Mouse (Mus musculus): ENCODE measurements around the gene Stmnd1.
"Not testable (repeated sequence)": the region's sequence is repeated elsewhere in the genome, so short reads cannot be mapped to it uniquely, and the experiment has no call there.

The Stmnd1 gene

DNA sequence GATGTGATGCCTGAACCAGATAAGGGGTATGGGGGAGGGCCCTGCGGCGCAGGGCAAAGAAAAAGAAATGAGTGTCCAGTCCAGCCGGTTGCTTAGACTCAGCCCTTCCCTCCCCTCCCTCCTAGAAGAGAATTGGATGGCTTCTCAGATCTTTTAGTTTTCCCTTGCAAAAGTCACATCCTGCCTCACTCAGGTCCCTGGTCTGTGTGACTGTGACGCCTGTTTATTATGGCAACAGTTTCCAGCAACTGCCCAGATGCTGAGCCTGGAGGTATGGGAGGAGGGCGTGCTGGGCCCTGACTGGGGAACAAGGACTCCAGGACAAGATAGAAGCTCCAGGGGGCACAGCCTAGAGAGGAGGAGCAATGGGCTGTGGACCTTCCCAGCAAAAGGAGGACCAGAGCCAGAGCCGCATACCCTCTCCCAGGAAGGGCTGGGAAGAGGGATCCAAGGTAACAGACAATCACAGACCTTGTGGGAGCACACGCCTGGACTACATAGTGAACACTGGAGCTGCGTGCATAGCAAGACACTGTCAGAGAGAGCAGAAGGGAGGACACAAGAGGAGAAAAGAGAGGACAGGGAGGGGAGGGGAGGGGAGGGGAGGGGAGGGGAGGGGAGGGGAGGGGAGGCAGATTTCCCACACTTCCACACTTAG, at the start of gene Stmnd1:
TSS of gene Stmnd1 (plus strand) at position 269 of the 658 bp plus-strand sequence.
- DNase-seq: no peak

DNA sequence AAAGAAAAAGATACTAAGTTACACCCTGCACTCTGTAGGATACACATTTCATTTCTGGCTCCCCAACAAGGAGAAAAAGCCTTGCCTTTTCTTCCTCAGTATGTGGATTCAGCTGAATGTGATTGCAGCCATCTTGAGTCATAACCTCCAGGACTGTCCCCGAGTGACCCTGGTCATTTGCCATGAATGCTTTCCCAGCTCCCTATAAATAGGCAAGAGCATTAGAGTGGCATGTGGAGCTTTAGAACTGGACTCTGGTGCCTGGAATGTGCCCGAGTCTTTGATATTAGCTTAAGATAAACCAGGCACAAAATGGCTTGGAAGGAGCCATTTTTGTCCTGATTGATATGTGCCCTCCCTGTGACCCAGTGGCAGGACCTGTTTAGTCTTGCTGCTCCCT, 46.6 kb upstream of the Stmnd1 start:
- DNase-seq: no peak

DNA sequence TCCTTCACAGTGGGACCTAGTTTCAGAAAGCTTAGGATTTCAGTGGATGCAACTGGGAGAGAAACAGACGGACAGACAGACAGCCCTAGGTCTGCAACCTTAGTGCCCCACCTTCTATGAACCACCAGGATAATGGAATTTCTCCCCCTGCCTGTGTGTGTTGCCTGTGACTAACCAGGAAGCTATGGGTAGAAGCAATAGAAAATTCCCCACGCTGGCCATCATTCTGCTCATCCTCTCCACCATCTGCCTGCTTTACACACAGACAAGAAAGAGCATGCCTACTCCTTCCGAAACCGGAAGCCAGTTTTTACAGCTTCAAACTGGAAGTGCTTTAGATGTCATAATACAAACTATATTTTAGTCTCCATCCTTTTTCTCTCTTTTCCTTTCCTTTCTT, 46.0 kb upstream of the Stmnd1 start:
- DNase-seq: no peak

DNA sequence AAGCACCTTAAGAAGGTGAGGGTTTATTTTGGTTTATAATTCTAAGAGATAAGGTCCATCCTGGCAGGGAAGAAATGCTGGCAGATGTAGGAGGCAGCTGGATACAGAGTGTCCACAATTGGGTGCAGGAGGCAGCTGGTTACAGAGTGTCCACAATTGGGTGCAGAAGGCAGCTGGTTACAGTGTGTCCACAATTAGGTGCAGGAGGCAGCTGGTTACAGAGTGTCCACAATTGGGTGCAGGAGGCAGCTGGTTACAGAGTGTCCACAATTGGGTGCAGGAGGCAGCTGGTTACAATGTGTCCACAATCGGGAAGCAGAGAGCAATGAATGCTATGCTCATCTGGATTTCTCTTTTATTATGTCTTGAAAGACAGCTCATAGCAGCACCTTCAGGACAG, 44.8 kb upstream of the Stmnd1 start:
- DNase-seq: not testable (repeated sequence)

DNA sequence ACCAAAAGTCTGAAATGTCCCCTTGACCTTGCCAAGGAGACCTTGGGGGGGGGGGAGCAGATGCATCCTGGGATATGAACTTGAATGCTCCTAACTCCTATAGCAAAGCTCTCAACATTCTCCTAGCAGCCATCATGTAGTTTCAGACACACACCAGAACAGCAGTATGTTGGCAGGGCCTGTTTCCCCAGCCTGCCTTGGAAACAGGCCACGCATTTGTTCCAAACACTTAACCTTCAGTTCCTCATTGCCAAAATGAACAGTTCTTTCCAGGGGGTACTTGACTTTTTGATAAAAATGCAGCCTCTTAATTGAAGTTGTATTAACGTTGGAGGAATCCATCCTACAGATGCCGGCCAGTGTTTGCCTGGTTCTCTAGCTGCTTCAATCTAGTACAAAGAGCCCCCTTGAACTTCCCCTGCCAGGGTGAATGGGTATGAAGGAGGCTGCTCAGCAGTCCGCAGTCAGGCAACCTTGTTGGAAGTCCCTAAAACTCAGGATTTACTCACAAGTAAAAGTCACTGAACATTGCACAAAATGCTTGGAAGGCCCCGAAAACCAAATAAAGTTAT, 41.9 kb upstream of the Stmnd1 start:
- DNase-seq: no peak

DNA sequence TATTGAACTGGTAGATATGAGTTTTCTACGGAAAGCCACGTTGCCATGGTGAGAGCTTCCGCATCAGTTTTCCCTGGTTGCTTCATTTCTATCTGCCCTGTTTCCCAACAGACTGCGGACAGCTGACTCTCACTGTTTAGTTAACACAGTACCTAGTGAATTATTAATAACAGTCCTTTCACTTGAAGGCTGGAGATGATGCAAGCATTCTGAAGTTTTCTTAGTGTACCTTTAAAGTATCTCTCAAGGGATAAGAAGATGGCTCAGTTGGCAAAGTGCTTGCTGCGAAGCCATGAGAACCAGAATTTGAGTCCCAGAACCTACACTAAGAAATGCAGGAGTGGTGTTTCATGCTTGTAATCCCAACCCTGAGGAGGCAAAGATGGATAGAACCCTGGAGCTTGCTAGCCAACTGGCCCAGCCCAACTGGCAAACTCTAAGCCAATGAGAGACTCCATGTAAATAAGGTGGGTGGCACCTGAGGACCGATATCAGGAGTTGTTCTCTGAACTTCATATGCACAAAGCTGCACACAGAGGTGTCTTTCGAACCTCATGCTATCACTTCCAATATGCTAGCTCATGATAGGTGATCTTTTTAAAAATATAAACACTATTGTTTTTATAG, 35.7 kb upstream of the Stmnd1 start:
- no peak for DNase-seq

DNA sequence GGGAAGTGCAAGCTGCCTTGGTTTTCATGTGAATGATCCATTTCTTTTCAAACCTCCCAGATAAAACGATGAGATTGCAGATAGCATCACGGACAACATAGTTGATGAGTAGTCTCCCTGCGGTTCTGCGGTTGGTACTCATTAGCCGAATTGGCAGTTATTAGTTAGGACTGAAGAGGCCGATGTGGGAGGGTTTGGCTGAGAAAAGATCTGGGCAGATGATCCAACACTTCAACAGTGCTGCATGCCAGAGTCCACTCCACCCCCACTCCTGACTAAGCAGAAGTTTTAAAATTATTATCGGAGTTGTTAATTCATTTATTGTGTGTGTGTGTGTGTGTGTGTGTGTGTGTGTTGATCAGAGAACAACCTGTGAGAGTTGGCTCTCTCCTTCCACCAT, 34.7 kb upstream of the Stmnd1 start:
- no peak for DNase-seq

DNA sequence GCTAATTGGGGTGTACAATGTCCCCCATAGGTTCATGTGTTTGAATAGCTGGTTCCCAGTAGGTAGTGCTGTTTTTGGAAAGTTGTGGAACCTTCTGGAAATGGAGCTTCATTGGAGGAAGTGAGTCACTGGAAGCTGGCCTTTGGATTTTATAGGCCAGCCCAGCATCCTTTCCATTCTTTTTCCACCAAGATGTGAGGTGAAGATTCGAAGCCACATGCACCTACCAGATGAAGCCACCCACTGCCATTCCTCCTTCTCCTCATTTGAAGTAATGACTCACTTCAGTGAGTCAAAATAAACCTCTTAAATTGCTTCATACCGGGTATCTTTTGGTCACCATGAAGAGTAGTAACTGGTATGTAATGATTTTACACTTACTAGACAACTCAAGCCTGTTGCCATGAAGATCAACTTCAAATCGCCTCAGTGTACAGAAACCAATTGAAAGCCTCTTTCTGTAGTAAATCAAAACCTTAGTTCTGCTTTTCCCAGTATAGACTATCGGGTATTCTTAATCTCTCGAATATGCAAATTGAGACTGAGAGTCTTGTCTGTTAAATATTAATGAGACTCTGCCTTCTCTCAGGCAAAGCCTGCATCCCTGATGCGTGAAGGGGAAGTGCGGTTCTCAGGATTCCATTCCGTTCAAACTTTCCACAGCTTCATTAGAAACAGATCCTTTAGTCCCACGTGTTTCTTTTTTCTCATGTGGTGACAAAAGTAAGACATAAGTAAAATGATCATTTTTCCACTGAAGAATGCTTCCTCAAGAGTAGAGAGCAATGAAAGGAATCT, 31.9 kb upstream of the Stmnd1 start:
- DNase-seq: no peak

DNA sequence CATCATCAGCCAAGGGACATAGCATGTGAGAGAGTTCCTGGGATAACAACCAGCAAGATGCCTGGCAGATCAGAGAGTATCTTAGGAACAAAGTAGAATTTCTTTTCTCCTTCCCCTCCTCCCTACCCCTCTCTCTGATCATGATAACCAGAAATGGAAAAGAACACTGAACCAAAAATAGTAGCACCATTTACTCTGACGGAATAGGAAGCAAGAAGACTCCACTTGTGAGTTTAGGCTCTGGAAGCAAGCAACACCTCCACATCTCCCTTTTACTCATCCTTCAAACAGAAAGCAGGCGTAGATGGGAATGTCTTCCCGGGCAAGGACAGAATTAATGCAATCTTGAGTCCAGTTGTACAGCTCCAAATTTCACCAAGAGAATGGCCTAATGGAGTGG, 19.8 kb upstream of the Stmnd1 start:
- DNase-seq: no peak

DNA sequence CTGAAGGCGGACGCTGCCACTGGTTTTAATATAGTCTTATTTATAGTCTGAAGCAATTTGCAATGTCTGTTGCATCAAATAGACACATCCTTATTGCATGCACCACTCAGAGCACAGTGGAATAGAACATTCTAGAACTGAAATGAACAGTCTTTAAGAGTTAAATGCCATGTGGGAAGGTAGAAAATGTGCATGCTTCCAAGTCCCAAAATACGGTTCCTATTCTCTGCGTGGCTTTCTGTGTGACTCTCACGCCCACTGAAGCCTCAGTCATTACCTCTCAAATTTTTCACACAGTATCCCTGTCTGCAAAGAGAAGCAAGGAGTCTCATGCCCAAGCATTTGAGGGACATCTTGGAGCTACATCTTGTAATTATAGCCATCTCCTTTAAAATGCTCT, 19.4 kb upstream of the Stmnd1 start:
- DNase-seq: no peak

DNA sequence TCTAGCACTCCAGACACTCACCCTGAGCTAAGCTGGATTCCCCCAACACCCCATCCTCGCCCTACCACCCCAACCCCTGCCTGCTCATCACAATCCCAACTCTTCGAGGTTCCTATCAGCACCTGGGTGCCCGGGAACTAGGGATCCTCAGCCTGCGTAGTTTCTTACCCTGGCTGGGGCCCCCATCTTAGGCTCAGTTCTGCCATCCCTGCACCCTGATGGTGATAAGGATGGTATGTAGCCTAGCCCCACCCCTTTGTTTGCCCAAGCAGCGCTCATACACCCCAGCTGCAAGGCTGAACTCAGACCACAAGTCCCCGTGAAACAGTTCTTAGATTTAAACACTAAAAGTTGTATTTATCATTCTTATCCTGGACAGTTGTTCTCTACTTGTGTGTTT, 17.9 kb upstream of the Stmnd1 start:
- DNase-seq: no peak

DNA sequence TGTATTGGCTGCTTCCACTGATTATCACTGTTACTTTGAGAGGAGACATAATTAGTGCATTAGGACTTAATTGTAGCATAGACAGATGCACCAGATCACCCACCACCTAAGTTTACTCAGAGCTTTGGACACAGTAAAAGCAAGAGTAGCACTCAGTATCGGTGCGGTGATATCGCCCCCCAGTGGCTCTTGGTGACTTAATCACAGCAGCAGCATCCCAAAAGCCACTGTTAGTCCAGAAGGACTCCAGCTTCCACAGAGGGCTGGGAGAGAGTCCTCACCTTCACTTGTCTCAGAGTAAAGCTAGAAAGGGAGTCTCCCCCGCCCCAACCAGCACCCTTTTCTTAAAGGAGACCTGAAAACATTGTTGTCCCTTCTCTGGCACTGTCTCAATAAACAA, 15.7 kb upstream of the Stmnd1 start:
- peak; percentile 16 for DNase-seq

DNA sequence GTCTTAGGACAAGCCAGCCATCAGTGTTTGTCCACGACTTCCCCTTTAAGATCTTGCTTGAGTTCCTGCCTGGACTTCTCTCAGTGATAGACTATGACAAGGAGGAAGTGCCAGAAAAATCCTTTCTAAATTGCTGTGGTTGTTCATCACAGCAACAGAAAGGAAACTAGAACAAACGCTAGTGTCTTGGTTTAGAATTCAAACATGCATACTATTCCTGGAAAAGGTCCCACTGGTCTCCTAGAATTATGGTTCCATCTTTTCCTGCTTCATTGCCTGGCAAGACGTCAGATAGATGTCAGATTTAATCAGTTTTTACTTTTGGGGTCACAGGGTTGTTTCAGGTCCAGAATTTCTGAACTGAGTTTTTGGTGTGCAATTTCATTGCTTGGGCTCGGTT, 14.0 kb upstream of the Stmnd1 start:
- DNase-seq: no peak

DNA sequence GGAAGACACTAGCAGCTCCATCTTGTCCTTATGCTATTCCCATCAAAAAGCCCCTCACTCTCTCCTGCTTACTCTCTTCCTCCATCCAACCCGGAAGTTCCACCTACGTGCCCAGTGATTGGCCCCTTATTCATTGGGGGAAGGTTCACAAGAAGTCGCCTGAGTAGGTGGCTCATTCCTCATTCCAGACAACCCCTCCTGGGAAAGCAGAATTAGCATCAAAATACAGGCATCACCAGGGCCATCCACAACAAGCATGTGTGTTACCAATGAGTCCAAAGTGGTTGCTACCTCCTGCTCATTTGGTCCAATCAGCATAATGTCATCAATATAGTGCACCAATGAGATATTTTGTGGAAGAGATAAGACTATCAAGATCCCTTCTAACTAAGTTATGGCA, 12.3 kb upstream of the Stmnd1 start:
- no peak for DNase-seq

DNA sequence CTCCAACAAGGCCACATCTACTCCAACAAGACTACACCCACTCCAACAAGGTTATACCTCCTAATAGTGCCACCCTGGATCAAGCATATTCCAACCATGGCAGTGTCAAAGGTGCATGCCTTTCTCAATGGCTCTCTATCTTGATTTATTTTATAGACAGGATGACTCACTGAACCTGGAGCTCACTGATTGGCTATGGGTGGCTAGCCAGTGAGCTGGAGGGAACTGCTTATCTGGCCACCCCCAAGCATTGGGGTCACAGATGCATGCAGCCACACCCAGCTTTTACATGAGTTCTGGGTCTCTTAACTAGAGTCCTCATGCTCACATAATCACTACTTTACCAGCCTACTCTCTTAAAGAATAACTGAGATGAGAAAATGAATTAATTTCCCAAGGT, 5.7 kb upstream of the Stmnd1 start:
- DNase-seq: no peak

DNA sequence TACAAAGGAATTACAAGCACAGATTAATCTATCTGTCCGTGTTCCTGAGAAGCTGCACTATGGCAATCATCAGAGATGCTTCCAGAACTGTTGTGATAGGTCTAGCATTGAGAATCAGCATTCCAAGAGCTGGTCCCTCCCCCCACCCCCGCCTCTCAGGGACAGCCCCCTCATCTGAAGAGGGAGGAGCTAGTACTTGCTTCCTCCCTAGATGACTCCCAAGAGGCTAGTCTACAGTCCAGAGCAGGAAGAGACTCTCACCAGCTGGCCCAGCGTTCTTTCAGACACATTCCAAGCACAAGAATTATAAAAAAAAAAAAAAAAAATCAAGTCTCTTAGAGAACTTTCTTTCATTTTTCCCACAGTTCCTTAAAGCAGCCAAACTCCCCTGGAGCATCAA, 5.2 kb upstream of the Stmnd1 start:
- DNase-seq: no peak

DNA sequence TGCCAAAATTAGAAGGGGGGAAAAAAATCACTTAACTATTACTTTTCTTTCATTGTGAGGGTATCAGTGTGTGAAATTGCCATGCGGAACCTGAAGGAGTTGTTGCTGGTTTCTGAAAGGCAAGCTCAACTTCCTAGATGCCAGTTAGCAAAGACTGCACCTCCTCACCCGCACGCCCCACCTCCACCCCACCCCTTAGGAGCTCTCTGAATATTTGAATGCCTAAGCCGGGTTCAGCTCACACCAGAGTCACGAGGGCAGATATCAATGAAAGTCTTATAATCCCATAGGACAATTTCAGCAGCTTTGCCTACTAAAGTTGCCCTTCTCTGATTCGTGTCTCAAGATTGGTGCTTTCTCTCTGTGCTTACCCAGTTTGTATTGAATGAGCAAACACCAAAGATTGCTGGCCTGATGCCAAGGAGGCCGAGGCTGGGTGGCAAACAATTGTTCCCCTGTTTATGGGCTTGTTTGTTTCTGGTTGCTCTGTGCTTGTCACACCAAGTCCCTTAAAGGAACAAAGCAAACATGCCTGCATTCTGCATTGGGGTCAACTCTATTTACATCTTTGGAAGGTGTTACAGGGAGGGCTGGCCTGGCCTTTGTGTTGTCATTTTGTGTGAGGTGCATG, 4.6 kb upstream of the Stmnd1 start:
- DNase-seq: peak; percentile 22

DNA sequence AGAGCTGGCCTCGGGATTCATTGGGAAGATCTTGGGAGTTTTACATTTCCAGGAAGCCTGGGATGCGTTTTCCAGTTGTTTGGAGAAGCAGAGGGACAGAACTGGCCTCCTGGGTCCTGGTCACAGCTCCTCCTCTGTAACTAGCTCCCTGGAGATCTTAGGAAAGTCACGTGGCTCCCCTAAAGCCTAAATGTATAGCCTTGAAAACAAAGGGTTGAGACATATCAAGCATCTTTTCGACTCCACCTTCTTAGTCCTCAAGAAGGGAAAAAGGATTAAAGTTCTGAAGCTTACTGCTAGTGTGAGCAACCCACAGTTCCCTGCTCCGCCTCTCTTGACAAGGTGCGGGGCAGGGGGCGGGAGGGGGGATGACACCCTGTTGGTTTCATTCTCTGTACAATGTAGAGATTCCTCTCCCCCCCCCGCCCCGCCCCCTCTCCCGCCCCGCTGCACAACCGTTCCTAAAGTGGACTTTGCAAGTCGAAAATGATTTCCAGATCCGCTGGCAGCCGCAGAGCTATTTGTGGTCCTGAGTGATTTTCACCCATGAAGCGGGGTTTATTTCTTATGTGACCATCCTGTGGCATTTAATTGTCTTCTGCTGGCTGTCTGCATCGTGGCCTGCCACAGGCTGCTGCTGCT, 589 bp upstream of the Stmnd1 start:
- DNase-seq: no peak

DNA sequence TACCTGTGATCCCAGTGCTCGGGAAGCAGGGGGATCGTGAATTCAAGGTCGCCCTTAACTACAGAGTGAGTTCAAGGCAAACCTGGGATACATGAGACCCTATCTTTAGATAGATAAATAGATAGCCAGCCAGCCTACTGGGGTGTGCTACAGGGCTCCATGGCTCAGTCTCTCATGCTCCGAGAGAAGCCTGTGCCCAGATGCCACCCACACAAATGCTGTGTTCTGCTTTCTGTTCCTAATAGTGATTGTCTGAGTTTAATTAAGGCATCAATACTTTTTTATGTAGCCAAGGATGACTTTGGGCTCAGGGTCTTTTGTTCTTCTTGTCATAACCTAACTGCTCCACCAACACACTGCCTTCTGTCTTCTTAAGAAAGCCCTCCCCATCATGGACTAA, 2.2 kb downstream of the Stmnd1 start:
- DNase-seq: no peak

DNA sequence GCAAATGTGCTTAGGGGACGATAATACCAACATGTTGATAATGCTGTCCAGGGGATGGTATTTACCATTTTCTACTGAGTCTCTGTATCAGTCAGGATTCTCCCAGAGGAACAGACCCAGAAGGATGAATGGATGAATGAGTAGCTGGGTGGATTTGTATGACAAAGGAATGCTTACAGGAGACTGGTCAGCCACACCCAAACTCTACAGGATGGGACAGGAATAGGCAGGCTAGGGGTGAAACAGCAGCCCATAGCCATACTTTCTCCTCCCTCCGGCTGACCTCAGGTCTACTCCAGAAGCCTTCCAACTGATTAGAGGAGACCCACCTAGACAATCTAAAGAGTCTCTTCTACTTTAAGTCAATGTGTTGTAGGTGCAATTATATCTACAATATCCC, 9.0 kb downstream of the Stmnd1 start:
- no peak for DNase-seq

DNA sequence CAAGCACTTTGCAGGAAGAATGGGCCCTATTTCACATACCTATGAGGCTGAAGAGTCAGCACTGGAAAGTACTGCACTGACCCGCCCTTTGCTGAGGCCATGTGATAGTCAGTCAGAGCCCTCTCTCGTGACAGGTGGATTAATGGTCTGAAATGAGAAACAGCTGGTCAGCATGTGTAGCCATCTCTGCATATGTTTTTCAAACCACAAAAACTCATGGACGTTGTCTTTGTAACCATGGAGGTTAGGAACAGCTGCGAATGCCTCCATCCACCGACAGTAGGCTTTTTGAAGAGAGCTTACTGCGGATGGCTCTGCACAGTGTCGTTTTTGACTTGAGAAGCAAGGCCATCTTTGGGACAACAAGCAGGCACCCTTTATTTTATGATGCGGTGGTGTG, 14.3 kb downstream of the Stmnd1 start:
- no peak for DNase-seq

DNA sequence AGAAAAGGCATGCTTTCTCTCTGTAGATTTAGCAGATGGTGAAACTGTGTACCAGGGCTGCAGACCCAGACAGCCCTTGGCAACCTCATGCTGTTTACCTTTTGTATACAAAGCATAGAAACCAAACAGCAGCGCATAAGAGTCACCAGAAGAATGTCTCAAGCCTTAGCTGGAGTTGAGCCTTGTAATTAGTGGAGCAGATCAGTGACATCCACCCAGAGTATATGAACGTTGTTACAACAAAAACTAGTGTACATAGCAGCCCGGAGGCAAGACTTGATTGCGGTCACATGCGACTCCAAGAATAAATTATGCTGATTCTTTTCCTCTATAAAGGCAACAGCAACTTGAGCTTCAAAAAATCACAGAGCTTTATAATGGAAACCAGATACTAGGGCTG, 14.9 kb downstream of the Stmnd1 start:
- DNase-seq: no peak

DNA sequence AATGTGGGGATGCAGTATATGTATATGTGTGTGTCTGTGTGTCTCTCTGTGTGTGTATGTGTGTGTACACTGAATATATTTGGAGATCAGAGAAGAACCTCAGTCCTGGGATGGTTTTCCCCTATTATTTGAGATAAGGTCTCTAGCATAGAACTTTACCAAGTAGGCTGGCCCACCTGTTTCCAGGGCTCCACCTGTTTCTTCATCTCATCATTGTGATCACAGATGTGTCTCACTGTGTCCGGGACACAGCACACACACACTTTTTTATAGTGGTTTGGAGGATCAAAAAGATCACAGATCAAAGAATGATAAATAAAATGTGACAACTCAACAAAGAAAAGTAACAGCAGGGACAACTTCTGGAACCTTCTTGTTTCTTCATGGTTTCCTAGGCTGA, 17.0 kb downstream of the Stmnd1 start:
- no peak for DNase-seq
